Mouse (Mus musculus) natural killer cell, adult 2 months (primary cell): ENCODE measurements at regions not wholly inside any gene's neighbourhood (a gene's known extent, or its start where the extent isn't known, plus 50 kb on each side); places are given as distances from the start of the nearest gene placed in this dataset.
"Not testable (repeated sequence)": the region's sequence is repeated elsewhere in the genome, so short reads cannot be mapped to it uniquely, and the experiment has no call there.

Experiments
- DNase-seq, 2 experiments: peaks; one replicate each; pipeline ENCODE4 v3.0.0; 2022; ENCODE audit warnings: low spot score in 2 of 2

DNA sequence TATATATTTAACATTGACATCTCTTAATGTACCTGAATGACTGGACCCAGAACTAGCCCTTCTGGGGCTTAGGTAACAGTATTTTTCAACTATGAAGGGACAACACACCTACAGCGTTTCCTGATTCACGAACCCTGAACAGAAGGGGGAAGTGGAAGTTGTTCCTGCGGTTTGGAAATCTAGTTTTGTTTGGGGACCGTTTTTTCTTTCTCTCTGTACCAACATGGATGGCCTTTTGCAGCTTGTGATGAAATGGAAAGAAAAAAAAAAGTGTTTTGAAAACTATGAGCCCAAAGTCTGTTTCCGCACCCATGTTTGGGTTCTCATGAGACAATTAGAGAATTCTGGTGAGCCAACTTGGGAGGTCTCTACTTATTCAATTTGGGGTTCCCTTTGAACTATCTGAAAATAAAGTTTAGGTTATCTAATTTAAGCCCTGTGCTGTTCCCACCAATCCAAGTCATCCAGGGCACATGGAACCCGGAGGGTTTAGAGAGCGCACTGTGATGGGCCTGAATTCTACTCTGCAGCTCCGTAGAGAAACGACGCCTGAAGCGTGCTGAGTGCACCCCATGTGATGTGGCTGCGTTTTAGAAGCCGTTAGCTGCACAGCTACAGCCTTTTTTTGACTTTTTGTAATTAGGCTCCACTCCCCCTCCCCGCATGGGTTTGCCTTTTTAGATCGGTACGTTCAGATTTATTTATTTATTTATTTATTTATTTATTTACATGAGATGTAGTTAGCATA is 137.0 kb upstream of the Rapgef5 start:
- no peak for DNase-seq

DNA sequence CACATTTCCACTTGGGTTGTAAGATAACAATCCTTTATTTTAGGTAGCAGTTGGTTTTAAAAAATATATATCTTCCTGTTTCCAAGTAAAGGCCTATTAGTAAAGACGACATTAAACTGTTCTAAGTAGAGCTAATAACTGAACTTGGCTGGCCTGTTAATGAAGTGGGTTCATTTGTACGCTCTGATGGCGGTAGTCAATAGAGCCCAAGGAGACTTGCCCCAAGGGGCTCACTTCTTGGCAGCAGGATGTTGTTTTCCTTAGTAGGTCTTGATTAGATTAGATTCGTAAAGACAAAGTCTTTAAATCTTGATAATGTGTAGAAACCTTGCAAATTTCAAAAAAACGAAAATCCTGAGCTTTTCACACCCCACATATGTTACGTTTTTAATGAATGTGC is 135.4 kb upstream of the Rapgef5 start:
- DNase-seq = no peak

DNA sequence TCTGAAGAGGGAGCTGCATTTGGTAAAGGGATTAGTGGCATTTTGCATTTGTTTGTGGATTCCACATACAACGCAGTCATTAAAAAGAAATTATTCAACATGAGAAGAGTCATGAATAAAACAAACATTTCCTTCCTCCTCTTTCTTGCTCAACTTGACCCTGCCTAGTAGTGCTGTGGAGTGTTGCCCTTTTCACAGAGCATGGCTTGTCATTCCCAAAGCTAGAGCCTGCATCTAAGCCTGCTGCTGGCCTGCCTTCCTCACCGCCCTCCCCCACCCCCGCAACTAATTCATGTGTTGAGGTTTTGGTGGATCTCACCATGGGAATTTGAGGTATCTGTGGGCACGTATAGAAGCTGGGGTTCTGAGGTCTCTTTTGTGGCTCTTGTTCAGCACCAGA is 133.6 kb upstream of the Rapgef5 start:
- not testable (repeated sequence) for DNase-seq

DNA sequence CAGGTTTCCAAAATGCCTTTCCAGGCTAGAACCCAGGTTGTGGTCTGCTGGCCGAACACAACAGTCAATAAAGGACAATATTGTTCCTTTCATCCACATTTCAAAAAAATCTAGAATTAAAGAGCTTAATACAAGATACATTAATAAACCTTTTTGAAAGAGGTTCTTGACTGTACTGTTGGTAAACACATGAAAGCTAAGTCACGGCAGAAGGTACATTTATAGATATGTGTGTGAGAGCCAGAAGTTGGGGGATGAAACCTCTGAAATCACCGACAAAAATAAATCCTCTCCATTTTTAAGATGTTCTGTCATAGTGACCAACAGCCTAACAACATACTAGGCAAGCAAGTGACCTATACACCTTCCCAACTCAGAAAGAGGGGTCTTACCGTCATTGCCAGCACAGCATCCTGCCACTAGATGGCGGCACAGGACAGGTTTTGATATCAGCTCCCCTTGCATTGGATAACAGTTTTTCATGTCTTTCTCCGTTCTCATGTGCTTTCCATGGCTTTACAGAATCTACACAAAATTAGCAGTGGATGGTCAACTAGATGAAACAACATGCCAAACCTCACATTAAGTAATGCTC is 131.1 kb upstream of the Rapgef5 start:
- DNase-seq = peak; percentile 53 to 76

DNA sequence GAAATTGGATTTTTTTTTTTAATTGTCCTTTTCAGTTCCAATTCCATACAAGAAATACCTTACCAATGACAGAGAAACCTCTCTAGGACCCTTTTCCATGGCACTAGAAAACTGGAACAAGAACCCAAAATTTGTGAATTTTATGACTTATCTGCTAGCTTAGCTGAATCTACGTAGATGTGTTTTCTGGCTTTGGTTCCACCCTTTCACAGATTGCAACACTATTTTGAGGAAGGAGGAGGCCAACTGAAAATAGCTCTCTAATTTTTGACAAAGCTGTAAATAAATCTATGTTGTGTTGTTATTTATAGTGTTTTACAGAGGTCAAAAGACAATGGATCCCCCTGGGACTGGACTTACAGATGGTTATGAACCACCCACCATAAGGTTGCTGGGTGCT is 130.6 kb upstream of the Rapgef5 start:
- no peak for DNase-seq

DNA sequence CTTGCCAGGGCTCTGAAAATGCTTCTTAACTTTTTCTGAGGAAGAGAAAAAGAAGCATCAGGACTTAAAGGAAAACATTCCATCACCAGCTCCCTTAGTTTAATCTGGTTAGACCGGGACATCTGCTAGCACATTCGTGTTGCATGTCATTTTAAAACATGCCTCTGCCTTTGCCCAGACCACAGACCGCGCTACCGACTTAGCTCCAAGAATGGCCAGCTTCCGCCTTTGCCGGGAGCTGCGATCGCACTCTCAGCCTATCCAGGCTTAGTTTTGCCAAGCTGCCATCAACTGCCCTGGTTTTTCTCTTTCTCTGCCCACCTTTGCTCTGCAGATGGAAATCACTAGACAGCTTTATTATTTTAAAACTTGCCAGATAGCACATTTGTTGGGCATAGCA is 129.3 kb upstream of the Rapgef5 start:
- DNase-seq = no peak

DNA sequence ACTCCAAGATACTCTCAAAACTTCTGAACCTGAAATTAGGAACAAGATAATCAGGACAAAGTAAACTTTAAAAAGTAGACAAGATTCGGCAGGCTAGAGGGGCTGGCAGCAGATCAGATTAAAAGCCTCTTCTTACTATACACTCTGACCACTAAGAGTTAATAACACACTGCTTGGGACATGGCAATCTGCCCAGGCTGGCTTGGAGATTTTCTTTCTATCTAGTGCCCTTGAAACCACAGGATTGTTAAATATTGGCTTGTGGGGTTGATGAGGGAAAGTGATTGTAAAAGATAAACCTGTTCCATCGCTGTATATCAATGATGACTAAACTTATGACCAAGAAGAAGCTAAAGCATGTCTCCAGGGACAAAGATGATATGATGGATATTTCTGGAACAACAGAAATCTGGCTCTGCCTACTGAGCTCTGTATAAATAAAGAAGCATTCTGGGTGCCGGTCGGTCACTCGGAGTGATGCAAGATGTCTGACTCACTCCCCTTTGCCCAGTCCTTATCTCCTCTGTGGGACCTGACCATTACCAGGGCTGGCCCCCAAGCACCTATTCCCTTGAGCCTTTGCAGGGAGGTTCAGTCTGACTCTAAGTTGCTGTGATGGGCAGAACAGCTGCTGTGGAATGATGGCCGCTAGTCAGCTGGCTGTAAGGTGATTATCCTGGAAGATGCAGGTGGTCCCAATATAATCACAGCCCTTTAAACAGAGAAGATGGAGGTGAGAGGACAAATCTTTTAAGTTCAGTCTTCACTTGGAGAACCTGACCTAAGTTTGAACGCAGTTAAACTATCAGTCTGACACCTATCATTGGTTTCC is 126.5 kb upstream of the Rapgef5 start:
- DNase-seq = no peak

DNA sequence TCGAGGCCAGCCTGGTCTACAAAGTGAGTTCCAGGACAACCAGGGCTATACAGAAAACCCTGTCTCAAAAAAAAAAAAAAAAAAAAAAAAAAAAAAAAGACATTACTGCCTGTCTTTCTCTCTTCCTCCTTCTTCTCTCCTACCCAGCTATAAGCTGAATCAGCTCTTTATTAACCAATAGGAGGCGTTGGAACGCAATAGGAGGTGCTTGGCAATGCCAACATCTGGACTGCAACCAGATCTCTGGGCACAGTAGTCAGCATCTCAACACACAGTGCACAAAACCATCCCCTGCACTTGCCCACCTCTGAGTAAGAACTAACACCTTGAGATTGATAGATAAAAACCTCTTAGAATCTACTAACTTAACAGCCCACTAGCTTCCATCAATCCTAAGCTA is 118.8 kb upstream of the Rapgef5 start:
- DNase-seq = no peak

DNA sequence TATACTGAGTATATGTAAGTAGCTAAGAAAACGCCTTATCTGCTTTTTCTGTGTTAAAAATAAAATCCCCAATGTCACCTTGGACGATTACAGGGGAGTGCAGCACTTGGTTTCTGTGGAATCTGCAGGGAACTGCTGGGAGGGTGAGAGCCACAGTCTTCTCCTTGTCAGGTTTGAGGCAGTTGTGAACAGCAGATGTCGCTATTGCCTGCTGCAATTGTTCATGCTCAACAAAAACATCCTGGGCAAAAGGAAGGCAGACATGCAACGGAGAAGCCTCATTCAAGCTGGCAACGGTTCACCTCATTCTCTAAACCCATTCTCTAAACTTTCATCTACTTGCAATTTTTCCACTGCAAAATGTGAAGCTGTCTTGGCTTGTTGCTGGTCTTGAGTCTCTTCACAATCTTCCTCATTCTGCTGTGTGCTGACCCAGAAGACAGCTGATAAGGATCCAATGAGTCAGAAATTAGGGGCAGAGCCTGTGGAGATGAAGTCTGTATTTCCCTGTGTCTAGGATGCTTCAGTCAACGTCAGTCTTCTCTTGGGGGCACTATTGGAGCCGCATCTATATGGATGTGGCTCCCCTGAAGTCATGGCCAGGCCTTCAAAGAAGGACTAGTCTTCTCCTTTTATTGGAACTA is 112.6 kb upstream of the Rapgef5 start:
- DNase-seq = peak in 1 of 2 experiments; percentile 43

DNA sequence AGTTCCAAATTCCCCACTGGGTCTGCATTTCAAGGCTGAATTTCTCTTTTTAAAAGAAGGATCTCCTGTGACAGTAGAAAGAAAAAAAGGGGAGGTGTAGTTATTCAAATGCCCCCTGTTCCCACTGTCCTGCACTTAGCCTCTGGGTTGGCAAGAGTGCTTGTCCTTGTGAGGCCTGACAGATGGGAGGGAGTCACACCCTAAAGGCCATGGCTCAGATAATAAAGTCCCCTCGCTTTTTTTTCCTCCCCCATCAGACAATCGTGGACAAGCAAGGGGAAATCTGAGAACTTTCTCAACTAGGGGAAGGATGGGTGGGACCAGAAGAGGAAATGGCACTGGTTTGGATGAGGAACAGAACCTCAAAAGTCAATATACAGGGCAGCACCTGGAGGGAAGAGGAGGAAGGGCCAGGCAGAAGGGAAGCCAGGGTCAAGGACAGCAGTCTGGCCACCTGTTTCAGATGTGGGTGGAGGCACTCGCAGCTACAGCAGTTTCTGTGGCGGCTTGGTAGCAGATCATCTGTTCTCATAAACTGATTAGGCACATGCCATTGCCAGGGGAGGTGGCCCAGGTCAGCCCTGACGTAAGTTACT is 112.0 kb upstream of the Rapgef5 start:
- no peak for DNase-seq

DNA sequence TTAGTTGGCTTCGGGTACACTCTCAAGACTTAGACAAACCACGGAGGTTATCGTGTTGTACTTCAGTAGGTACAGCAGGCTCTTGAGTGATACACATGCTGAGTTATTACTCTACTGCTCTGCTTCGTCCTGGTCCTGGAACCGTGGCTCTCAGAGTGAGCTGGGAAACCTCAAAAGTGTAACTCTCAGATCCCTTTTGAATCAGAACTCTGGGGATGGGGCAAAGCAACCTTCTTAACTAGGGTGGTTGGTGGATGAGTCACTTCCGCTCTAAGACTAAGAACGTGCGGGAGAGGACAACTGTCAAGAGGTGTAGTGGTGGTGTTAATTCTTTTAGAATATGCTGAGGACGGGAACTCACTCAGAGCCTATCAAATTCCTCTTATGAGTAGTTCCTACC is 109.4 kb upstream of the Rapgef5 start:
- no peak for DNase-seq

DNA sequence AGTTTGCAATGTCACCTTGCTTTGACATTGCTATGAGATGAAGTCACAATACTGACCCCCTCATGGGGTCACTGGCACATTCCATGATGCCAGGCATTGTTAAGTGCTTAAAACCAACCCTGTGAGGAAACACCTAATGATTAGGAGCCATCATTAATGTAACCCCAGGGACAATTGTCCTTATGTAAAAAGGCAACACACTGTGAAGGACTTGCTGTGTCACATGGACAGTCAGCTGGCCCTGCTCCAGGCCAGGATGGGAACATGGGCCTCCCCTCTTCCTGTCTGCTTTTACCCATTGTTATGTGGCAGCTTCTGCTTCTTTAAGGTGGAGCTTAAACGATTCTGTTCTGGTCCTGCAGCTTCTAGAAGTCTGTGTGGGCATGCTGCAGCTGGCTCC is 105.7 kb upstream of the Rapgef5 start:
- DNase-seq = no peak

DNA sequence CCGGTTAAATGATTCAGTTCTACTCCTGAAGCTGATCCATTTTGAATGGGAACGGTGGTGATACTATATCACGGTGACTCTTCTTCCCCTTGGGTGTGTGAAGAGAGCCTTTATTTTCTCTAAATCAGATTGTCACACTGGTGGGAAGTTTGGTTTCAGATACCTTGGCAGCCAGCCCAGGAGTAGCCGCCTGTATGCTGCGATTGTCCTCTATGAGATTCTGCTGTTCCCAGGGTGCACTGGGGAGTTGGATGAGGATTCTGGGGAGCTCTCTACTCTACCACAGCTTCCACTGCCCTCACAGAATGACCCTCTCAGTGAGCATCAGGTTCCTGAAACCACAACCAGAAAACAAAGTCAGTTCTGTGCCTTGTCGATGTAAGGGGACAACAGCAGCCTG is 104.0 kb upstream of the Rapgef5 start:
- DNase-seq = no peak

DNA sequence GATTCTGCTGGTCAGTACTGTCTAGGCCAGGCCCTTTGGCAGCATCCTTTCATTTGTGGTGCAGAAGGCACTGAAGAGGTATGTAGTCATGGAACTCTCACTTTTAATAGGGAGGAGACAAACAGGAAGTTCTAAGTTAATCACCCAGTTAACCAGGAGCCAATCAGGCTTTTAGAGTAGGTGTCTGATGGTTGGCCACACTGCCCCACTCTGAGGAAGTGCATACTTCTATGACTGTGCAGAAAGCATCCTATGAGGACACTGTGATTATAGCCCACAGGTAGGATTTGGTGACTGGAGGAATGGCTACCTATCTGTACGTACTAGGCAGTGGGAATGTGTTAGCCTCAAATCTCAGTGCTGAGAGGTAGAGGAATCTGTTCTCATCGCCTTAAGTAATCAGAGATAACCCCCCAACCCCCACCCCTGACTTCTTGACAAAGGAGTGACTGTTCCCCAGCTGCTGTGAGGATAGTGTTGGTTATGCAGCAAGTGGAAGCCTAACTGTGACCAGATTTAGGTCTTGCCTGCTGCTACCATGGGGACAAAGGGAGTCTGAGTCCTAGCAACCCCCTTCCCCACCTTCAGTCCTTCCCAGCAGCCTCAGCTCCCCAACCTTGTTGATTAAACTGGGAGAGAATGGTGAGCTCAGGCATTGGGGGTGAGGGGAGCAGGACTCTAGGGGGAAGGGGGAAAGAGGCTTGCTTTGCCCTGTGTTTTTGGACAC is 103.3 kb upstream of the Rapgef5 start:
- DNase-seq = no peak

DNA sequence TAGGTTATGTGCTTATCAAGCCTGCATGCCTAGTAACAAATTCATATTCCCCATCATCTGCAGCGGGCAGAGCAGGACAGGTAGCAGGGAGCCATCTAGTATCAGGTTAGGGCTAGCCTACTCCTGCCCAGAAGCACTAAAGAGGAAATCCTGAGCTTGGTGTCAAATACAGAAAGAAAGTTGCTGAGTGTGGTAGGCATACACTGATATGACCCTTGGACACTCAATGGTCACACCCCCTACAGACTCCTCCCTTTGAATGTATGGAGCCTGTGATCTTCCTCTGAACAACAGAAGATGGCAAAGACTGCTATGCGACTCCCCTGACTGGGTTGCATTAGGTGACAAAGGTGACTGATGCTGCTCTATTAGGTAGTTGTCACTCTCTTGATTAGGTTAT is 102.3 kb upstream of the Rapgef5 start:
- no peak for DNase-seq

DNA sequence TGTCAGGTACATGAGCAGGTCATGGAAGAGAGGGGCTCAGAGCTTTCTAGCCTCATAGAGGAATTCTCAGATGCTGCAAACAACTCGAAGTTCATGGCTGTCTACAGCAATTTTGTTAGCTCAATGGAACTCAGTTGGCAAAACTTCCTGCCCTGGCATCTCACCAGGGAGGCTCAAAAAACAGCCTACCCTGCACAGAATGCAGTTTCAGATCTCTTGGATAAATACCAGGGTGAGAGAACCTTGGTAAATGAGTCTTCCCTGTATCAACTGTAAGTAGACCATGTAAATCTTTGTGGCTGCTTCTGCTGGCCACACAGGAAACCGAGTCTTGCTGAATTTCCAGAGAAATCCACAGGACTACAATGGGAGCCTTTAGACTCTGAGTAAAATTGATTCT is 101.1 kb upstream of the Rapgef5 start:
- no peak for DNase-seq

DNA sequence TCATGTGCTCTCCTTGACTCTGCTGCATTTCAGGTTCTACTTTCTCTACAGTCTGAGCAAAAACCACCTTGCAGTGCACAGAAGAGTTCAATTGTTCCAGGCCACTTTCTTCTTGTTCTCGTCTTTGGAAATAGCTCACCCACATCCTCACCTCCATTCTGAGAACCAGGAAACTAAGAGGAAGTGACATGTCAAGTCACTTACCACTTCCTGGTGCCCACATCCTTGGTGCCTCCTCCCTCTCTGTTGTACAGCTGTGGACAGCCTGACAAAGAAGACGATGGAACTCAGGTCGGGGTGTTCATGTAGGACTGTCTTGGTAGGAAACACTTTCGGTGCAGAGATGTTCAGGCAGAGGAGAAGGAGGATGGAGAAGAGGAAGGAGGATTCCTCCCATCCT is 98.3 kb upstream of the Rapgef5 start:
- no peak for DNase-seq

DNA sequence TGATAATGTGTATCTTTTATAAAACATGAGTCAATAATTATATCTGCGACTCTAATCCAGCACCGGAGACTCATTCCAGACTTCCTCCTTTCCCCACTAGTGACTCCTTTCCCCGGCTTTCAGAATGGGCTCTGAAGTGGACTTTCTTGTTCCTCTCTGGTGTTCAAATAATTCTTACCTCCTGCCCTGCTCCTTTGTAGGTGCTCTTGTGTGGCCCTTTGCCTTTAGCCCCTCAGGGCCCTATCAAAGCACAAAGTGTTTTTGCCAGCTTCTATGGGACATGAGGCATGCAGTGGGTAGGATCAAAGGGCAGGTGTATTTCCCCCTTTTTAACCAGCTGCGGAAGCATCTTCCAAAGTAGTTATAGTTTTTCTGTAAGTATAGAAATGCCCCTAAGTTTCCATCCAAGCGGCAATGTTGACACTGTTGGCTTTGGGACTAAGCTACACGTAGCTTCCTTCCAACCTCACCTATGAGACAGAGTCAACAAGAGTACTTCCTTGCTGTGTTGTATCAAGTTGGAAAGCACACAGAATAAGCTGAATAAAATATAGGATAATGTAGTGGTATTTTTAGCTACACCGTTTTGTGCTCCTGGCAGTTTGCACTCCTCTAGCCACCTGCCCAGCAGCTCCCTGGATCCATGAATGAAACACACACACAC is 93.8 kb upstream of the Rapgef5 start:
- DNase-seq = no peak

DNA sequence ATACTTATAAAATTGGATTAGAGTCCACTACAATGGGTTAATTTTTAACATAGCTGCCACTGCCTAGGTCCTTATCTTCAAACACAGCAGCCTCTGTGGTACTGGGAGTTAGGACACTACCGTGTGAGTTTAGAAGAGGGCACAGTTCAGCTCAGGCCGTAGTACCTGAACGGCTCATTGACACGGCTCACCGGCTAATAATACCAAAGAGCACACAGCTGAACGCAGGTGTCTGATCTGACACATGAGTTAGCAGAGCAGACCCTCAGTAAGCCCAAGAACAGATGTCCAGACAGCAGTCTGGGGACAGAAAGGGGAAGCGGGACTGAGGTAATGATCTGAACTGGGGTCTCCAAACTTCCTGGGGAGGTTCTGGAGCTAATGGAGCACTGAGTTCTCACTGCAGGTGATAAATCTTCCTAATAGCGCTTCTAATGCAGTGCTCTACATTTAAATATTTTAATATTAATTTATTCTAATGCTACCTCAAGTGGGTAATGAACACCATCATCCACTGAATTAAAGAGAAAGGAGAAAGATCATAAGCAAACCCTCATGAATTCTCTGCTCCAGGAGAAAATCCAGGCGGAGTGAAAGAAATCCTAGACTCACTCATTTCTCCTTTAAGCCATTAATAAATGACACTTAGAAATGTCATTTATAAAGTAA is 90.8 kb upstream of the Rapgef5 start:
- DNase-seq = no peak

DNA sequence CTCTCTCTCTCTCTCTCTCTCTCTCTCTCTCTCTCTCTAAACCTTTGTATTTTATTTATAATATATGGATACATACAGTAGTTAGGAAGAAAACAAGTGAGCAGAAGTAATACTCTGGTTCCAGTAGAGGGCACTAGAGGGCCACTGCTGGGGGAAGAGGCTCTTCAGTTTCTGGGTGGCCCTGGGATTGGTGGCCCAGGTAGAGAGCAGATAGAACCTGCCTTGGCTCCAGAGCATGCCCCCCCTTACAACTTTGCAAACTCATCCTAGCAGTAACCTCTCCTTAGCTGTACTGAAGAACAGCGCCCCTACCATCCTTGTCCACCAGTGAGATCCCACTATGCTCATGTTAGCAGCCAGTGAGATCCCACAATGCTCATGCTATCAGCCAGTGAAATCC is 88.8 kb upstream of the Rapgef5 start:
- peak in 1 of 2 experiments; percentile 46 for DNase-seq
